Mouse (Mus musculus) small intestine, adult 2 months (tissue): ENCODE results near the gene Habp2. TPM values are rescaled to one million over a fixed set of nuclear protein-coding genes. Genes with fewer than 3 reads are reported as not detected.
A peak's percentile ranks its signal among the peaks of the same experiment; 100 is the strongest.

Experiments
- H3K27ac ChIP-seq: fragments of 200-500 bp; 2 replicates; pipeline ENCODE4 v1.5.1; 2012; ENCODE audit warnings: low read depth, low read length, control low read depth, inconsistent platforms; ENCODE audit not compliant: insufficient read depth
- H3K27me3 ChIP-seq: fragments of 200-500 bp; 2 replicates; pipeline ENCODE4 v1.6.1; 2012; ENCODE audit warnings: mild to moderate bottlenecking, moderate library complexity, low read length, inconsistent platforms; ENCODE audit not compliant: control insufficient read depth, insufficient read depth
- H3K36me3 ChIP-seq: fragments of 200-500 bp; 2 replicates; pipeline ENCODE4 v1.6.1; 2012; ENCODE audit warnings: mild to moderate bottlenecking, low read length, control low read depth, inconsistent platforms; ENCODE audit not compliant: control insufficient read depth, insufficient read depth
- H3K4me1 ChIP-seq: fragments of 200-500 bp; 2 replicates; pipeline ENCODE4 v1.6.1; 2012; ENCODE audit warnings: low read length, inconsistent platforms, mixed read lengths; ENCODE audit not compliant: control insufficient read depth, insufficient read depth, insufficient read length
- H3K4me3 ChIP-seq: fragments of 200-500 bp; 2 replicates; pipeline ENCODE4 v1.5.1; 2012; ENCODE audit warnings: low read depth, mild to moderate bottlenecking, control low read depth, inconsistent platforms, low read length, moderate library complexity
- CTCF ChIP-seq: fragments of 200-500 bp; IDR thresholded peaks from 2 replicates; pipeline ENCODE4 v1.5.1; 2012; ENCODE audit warnings: low read depth, mild to moderate bottlenecking, control low read depth, inconsistent platforms, low read length, moderate library complexity, mixed read lengths; ENCODE audit not compliant: insufficient replicate concordance, insufficient read length; ENCODE audit errors: extremely low read depth
- POLR2A ChIP-seq: fragments of 200-500 bp; IDR thresholded peaks from 2 replicates; pipeline ENCODE4 v1.6.1; 2012; ENCODE audit warnings: low read depth, mild to moderate bottlenecking, control low read depth, inconsistent platforms, low read length, moderate library complexity
- WGBS: fragments of 180-500 bp; shearing (Covaris S2); methylation state at CpG from one replicate; pipeline ENCODE4 v1.1.7; 2018; 5-methylcytosine and 5-hydroxymethylcytosine counted together
- polyA plus RNA-seq: library from polyadenylated mRNA; depleted of rRNA; stranded (reverse); fragments of >200 nt; gene quantifications from 2 replicates; pipeline ENCODE4 v1.2.3, GENCODE M21; 2012

The Habp2 gene
- polyA plus RNA-seq, 1 experiment: 39.2 TPM

DNA sequence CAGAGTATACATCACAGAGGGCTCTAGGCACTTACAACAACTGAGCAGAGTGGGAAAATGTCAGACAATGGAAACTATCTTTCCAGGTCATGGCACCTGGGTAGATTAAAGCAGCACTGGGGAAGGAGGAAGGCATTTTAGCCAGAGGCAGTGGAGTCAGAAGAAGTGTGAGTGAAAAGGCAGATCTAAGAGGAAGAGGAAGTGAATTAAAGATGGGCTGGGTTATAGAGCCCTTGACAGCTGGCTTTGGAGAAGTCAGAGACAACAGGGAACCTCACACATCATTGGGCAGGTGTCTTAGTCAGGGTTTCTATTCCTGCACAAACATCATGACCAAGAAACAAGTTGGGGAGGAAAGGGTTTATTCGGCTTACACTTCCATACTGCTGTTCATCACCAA lies 30.2 kb upstream of the Habp2 start:
- no peak overlapping the region for H3K4me3 ChIP-seq
- TF ChIP-seq CTCF (no peak), POLR2A (no peak)
- 0 out of 2 replicates have a peak, but pooled peaks cover 2% of the 10 kb centered on the region for H3K4me1 ChIP-seq
- H3K36me3 ChIP-seq: no peaks in the 10 kb centered on the region
- H3K27ac ChIP-seq: no peak overlapping the region
- H3K27me3 ChIP-seq: no peaks in the 10 kb centered on the region
- WGBS: 64% methylated on average over 1 of the region's 1 CpGs

- Histone ChIP-seq H3K36me3 (no peaks in the 10 kb centered on the region), H3K4me3 (no peak overlapping the region), H3K27me3 (no peaks in the 10 kb centered on the region), H3K4me1 (no peaks in the 10 kb centered on the region), H3K27ac (no peak overlapping the region)
- TF ChIP-seq CTCF (no peak), POLR2A (no peak)
- WGBS: 80% methylated on average over 14 of the region's 14 CpGs
Observed at GRCm38 (mm10) chr19:56263696-56264095, 23.2 kb upstream of the Habp2 start.

- TF ChIP-seq CTCF (no peak), POLR2A (no peak)
- Histone ChIP-seq H3K27me3 (no peaks in the 10 kb centered on the region), H3K4me3 (no peak overlapping the region), H3K27ac (no peak overlapping the region), H3K4me1 (no peaks in the 10 kb centered on the region), H3K36me3 (no peaks in the 10 kb centered on the region)
- WGBS: 47% methylated on average over 4 of the region's 4 CpGs
Observed at GRCm38 (mm10) chr19:56264175-56264574, 22.8 kb upstream of the Habp2 start.

GRCm38 (mm10) chr19:56265149-56265548 lies 21.8 kb upstream of the Habp2 start:
- H3K27me3 ChIP-seq: no peaks in the 10 kb centered on the region
- no peak overlapping the region for H3K4me3 ChIP-seq
- no peaks in the 10 kb centered on the region for H3K36me3 ChIP-seq
- TF ChIP-seq POLR2A (no peak), CTCF (no peak)
- WGBS: 68% methylated on average over 5 of the region's 5 CpGs
- no peaks in the 10 kb centered on the region for H3K4me1 ChIP-seq
- H3K27ac ChIP-seq: no peak overlapping the region

- Histone ChIP-seq H3K36me3 (no peaks in the 10 kb centered on the region), H3K27me3 (no peaks in the 10 kb centered on the region), H3K4me1 (no peaks in the 10 kb centered on the region), H3K4me3 (no peak overlapping the region), H3K27ac (no peak overlapping the region)
- no peak for TF ChIP-seq POLR2A
- no peak for TF ChIP-seq CTCF
- 73% methylated on average over 8 of the region's 8 CpGs for WGBS
Observed at GRCm38 (mm10) chr19:56272081-56272480, 14.9 kb upstream of the Habp2 start.

- no peaks in the 10 kb centered on the region for H3K36me3 ChIP-seq
- no peaks in the 10 kb centered on the region for H3K4me1 ChIP-seq
- no peak overlapping the region for H3K4me3 ChIP-seq
- H3K27ac ChIP-seq: no peak overlapping the region
- TF ChIP-seq CTCF (peak; percentile 28; the same call in 1 of the 2 replicates), POLR2A (no peak)
- 68% methylated on average over 3 of the region's 3 CpGs for WGBS
- no peaks in the 10 kb centered on the region for H3K27me3 ChIP-seq
Observed at GRCm38 (mm10) chr19:56277140-56277804, 9.7 kb upstream of the Habp2 start.

GRCm38 (mm10) chr19:56277951-56278350 lies 9.0 kb upstream of the Habp2 start:
- WGBS: 47% methylated on average over 4 of the region's 4 CpGs
- Histone ChIP-seq H3K27me3 (no peaks in the 10 kb centered on the region), H3K4me3 (no peak overlapping the region), H3K27ac (no peak overlapping the region), H3K4me1 (no peaks in the 10 kb centered on the region), H3K36me3 (no peaks in the 10 kb centered on the region)
- TF ChIP-seq CTCF (no peak), POLR2A (no peak)
